Mouse (Mus musculus): ENCODE results near the gene Pptc7.

DNA sequence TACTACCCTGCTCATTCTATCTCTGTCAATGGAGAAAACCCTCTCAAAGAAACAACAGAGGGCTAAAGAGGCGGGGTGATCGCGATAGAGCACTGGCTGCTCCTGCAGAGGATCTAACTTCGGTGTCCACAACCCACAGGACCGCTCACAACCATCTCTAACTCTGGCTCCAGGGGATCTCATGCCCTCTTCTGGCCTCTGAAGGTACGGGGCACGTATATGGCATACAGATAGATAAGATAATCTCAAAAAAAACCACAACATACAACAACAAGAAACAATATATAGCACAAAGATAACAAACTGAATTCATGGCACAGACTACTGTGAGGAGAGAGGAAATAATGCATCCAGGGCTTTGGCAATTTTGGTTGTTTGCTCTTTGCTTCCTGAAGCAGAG, 22.1 kb upstream of the Pptc7 start:
- TF ChIP-seq CHD2 (IDR thresholded peaks at IDR 0.05; ENCODE audit: low read depth, low read length) (no peak), MAFK (IDR thresholded peaks at IDR 0.05; ENCODE audit: insufficient read depth, low read depth, low read length) (no peak), ZNF384 (IDR thresholded peaks at IDR 0.05; ENCODE audit: low read depth, low read length) (no peak)
